In the genomic region with DNA sequence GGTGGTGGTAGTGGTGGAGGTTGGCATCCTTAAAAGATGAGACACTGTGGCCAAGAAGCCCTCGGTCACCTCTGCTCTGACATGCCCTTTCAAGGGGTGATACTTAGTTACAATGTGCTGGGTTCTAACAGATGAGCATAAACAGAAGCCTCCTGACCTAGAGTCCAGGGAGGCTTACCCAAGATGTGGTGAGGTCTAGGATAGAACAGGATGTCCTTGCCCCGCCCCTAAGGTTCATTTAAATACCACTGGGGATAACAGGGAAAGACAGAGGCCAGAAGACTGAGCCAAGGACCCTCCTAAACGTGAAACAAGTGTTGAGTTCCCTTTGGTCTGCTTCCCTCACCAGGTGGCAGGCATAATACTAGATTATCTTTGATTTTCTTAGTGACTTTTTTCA, we compare ENCODE assay signal across 16 mouse cellular contexts. TPM values are rescaled to one million over a fixed set of nuclear protein-coding genes. Genes with fewer than 3 reads are reported as not detected.
A peak's percentile ranks its signal among the peaks of the same experiment; 100 is the strongest.
DNase-seq lines count a peak whose midpoint lies in the region; ATAC-seq and TF ChIP-seq lines count a peak whose summit lies in the region.
"Had no signal": no experiment of that assay in that cellular context is flagged by ENCODE, and none has a peak within 500 bp of the region (broad histone marks: within the 10 kb centered on the region; RNA-seq: fewer than 3 reads in every experiment).

No protein-coding gene starts in this region.

- no peak overlapping the region for H3K9ac ChIP-seq in lung, embryonic 14.5 days
- H3K9ac ChIP-seq in embryonic facial prominence, embryonic 12.5 days = no peak overlapping the region
- H3K9ac ChIP-seq in intestine, embryonic 14.5 days (ENCODE audit: low read length) = no peak overlapping the region
- peak overlapping the region; percentile 97 for H3K9ac ChIP-seq in liver, embryonic 16.5 days (ENCODE audit: low read depth, low read length)

- no peaks in the 10 kb centered on the region for H3K27me3 ChIP-seq in lung, embryonic 14.5 days (ENCODE audit: insufficient read depth, low read length)
- H3K27me3 ChIP-seq in embryonic facial prominence, embryonic 12.5 days = no peaks in the 10 kb centered on the region
- no peaks in the 10 kb centered on the region for H3K27me3 ChIP-seq in intestine, embryonic 14.5 days (replicated peaks; ENCODE audit: control insufficient read depth, insufficient read depth, low read length)
- no peaks in the 10 kb centered on the region for H3K27me3 ChIP-seq in liver, embryonic 16.5 days (ENCODE audit: control insufficient read depth, insufficient read depth, low read depth, low read length)

- H3K27ac ChIP-seq in lung, embryonic 14.5 days (ENCODE audit: low read depth) = no peak overlapping the region
- H3K27ac ChIP-seq in embryonic facial prominence, embryonic 12.5 days = no peak overlapping the region
- no peak overlapping the region for H3K27ac ChIP-seq in intestine, embryonic 14.5 days (ENCODE audit: low read depth)
- peak overlapping the region; percentile 92 for H3K27ac ChIP-seq in liver, embryonic 16.5 days (ENCODE audit: low read length)

- no peak for DNase-seq in lung, embryonic 14.5 days
- no peak for DNase-seq in lung, adult 2 months
- no peak for DNase-seq in intestine, embryonic 14.5 days (ENCODE audit: low spot score)
- DNase-seq in yolk sac, embryonic 10.5 days (ENCODE audit: low spot score) = no peak
- DNase-seq in adrenal gland, postnatal 10 days = no peak
- DNase-seq in urinary bladder, postnatal 4 days (ENCODE audit: low spot score in 2 of 2) = no peak
- DNase-seq: adrenal gland, adult 2 months; cerebellum, adult 11 months; kidney, adult 18-20 months; layer of hippocampus, postnatal 36 days; thymus, postnatal 36 days had no signal

- peak overlapping the region; percentile 94 for H3K4me2 ChIP-seq in lung, embryonic 14.5 days
- H3K4me2 ChIP-seq in embryonic facial prominence, embryonic 12.5 days (replicated peaks) = peak overlapping the region; percentile 80; the same call in 1 of the 2 replicates
- H3K4me2 ChIP-seq in intestine, embryonic 14.5 days (ENCODE audit: low read length) = peak overlapping the region; percentile 94
- H3K4me2 ChIP-seq in liver, embryonic 16.5 days (ENCODE audit: low read depth, low read length) = peak overlapping the region; percentile 90

- H3K36me3 ChIP-seq in lung, embryonic 14.5 days (ENCODE audit: insufficient read depth) = peaks cover 19% of the 10 kb centered on the region
- peaks cover 15% of the 10 kb centered on the region for H3K36me3 ChIP-seq in embryonic facial prominence, embryonic 12.5 days
- H3K36me3 ChIP-seq in intestine, embryonic 14.5 days (ENCODE audit: control insufficient read depth, insufficient read depth, low read length) = 0 out of 2 replicates have a peak, but pooled peaks cover 19% of the 10 kb centered on the region
- no peaks in the 10 kb centered on the region; the same call in 1 of the 2 replicates for H3K36me3 ChIP-seq in liver, embryonic 16.5 days (ENCODE audit: control insufficient read depth, insufficient read depth)

- H3K9me3 ChIP-seq in lung, embryonic 14.5 days (ENCODE audit: low read depth, low read length) = no peaks in the 10 kb centered on the region
- no peaks in the 10 kb centered on the region for H3K9me3 ChIP-seq in embryonic facial prominence, embryonic 12.5 days
- no peaks in the 10 kb centered on the region for H3K9me3 ChIP-seq in intestine, embryonic 14.5 days (ENCODE audit: control insufficient read depth, low read length)
- no peaks in the 10 kb centered on the region for H3K9me3 ChIP-seq in liver, embryonic 16.5 days (replicated peaks; ENCODE audit: control insufficient read depth, low read length)

- no peak for TF ChIP-seq CTCF in lung, embryonic 14.5 days (IDR thresholded peaks at IDR 0.05; ENCODE audit: low read depth)
- TF ChIP-seq CTCF in lung, adult 2 months (IDR thresholded peaks at IDR 0.05; ENCODE audit: insufficient read depth, low read length) = no peak

- no peak for ATAC-seq in lung, embryonic 14.5 days (ENCODE audit: insufficient read depth)
- no peak for ATAC-seq in embryonic facial prominence, embryonic 12.5 days (ENCODE audit: insufficient number of reproducible peaks, insufficient read depth, low FRiP score, low TSS enrichment)
- no peak for ATAC-seq in intestine, embryonic 14.5 days (replicated peaks; ENCODE audit: low FRiP score, low TSS enrichment, low read depth)
- 0 out of 2 replicates have a peak, but pooled peaks have one; percentile 22 for ATAC-seq in liver, embryonic 16.5 days (ENCODE audit: low read depth)

- WGBS in lung, embryonic 14.5 days = 68% methylated on average over 3 of the region's 3 CpGs
- WGBS in lung, adult 2 months = 68% methylated on average over 3 of the region's 3 CpGs
- WGBS in embryonic facial prominence, embryonic 12.5 days = 63% methylated on average over 3 of the region's 3 CpGs
- WGBS in intestine, embryonic 14.5 days = 58% methylated on average over 3 of the region's 3 CpGs
- WGBS in liver, embryonic 16.5 days (ENCODE audit: insufficient replicate concordance) = 47% methylated on average over 3 of the region's 3 CpGs

- H3K4me1 ChIP-seq in lung, embryonic 14.5 days (ENCODE audit: insufficient read depth) = peaks cover 4% of the 10 kb centered on the region; the same call in 1 of the 2 replicates
- H3K4me1 ChIP-seq in lung, adult 2 months (ENCODE audit: control insufficient read depth, insufficient read depth, low read length) = peaks cover 11% of the 10 kb centered on the region
- peaks cover 20% of the 10 kb centered on the region for H3K4me1 ChIP-seq in embryonic facial prominence, embryonic 12.5 days
- peaks cover 7% of the 10 kb centered on the region; the same call in 1 of the 2 replicates for H3K4me1 ChIP-seq in intestine, embryonic 14.5 days (replicated peaks; ENCODE audit: control insufficient read depth, insufficient read depth, low read length)
- peaks cover 62% of the 10 kb centered on the region for H3K4me1 ChIP-seq in liver, embryonic 16.5 days (ENCODE audit: control insufficient read depth, low read depth, low read length)

- TF ChIP-seq POLR2A in lung, adult 2 months (IDR thresholded peaks at IDR 0.05; ENCODE audit: borderline replicate concordance, extremely low read depth, low read depth, low read length) = no peak

- 0 out of 2 replicates have a peak overlapping the region, but pooled peaks have one; percentile 93 for H3K4me3 ChIP-seq in lung, embryonic 14.5 days (ENCODE audit: low read depth, low read length)
- H3K4me3 ChIP-seq in lung, adult 2 months (replicated peaks; ENCODE audit: extremely low read depth, low read depth, low read length) = no peak overlapping the region
- H3K4me3 ChIP-seq in embryonic facial prominence, embryonic 12.5 days = no peak overlapping the region
- no peak overlapping the region for H3K4me3 ChIP-seq in intestine, embryonic 14.5 days (ENCODE audit: low read depth, low read length)
- H3K4me3 ChIP-seq in liver, embryonic 16.5 days (ENCODE audit: low read depth, low read length) = peak overlapping the region; percentile 94

RNA-seq across cellular contexts. Expression of a gene that starts 1.5 kb away (rescaled TPM):
- polyA plus RNA-seq in lung, embryonic 14.5 days (2014; fragmentation: Nextera tagmentation; extraction: Ambion mirVana) = 38.6 and 40.4 TPM in 2 replicates
- 59.4 and 59.9 TPM in 2 replicates for polyA plus RNA-seq in lung, adult 2 months (2012; rRNA removed)
- 26.3 TPM in 2 replicates for polyA plus RNA-seq in embryonic facial prominence, embryonic 12.5 days (2016; fragmentation: Nextera tagmentation; extraction: Ambion mirVana)
- 49.5 and 51.0 TPM in 2 replicates for polyA plus RNA-seq in intestine, embryonic 14.5 days (2014; fragmentation: Nextera tagmentation; extraction: Ambion mirVana)
- 20.5 and 23.3 TPM in 2 replicates for polyA plus RNA-seq in liver, embryonic 16.5 days (2015; fragmentation: Nextera tagmentation; extraction: Ambion mirVana)
- total RNA-seq in adrenal gland, postnatal 10 days (2021) = 10 to 100 TPM; 24.6 to 29.3 TPM

RNA-seq across cellular contexts. Expression of a gene that starts 31.1 kb away (rescaled TPM):
- polyA plus RNA-seq in lung, embryonic 14.5 days (2014; fragmentation: Nextera tagmentation; extraction: Ambion mirVana) = 0.37 TPM in 1 of 2 replicates, not detected in the other
- polyA plus RNA-seq in lung, adult 2 months (2012; rRNA removed) = 0.09 and 0.24 TPM in 2 replicates
- 0.35 TPM in 1 of 2 replicates, not detected in the other for polyA plus RNA-seq in embryonic facial prominence, embryonic 12.5 days (2016; fragmentation: Nextera tagmentation; extraction: Ambion mirVana)
- 0.15 TPM in 1 of 2 replicates, not detected in the other for polyA plus RNA-seq in intestine, embryonic 14.5 days (2014; fragmentation: Nextera tagmentation; extraction: Ambion mirVana)
- polyA plus RNA-seq in liver, embryonic 16.5 days (2015; fragmentation: Nextera tagmentation; extraction: Ambion mirVana) = 1.4 and 1.7 TPM in 2 replicates
- under 1 TPM in 1 of 2 experiments, not detected in 1; 0.27 TPM for total RNA-seq in adrenal gland, postnatal 10 days (2021)
- total RNA-seq: gastrocnemius, postnatal 4 days; layer of hippocampus, postnatal 36 days had no signal
- polyA plus RNA-seq: adrenal gland, adult 2 months; neural tube, embryonic 14.5 days; small intestine, adult 2 months had no signal

RNA-seq across cellular contexts. Expression of a gene that starts 49.9 kb away (rescaled TPM):
- 141 and 150 TPM in 2 replicates for polyA plus RNA-seq in lung, embryonic 14.5 days (2014; fragmentation: Nextera tagmentation; extraction: Ambion mirVana)
- polyA plus RNA-seq in lung, adult 2 months (2012; rRNA removed) = 131 and 150 TPM in 2 replicates
- polyA plus RNA-seq in embryonic facial prominence, embryonic 12.5 days (2016; fragmentation: Nextera tagmentation; extraction: Ambion mirVana) = 44.4 and 47.7 TPM in 2 replicates
- polyA plus RNA-seq in intestine, embryonic 14.5 days (2014; fragmentation: Nextera tagmentation; extraction: Ambion mirVana) = 178 and 179 TPM in 2 replicates
- polyA plus RNA-seq in liver, embryonic 16.5 days (2015; fragmentation: Nextera tagmentation; extraction: Ambion mirVana) = 9.6 and 11.9 TPM in 2 replicates
- 10 to 100 TPM; 28.6 to 32.5 TPM for total RNA-seq in adrenal gland, postnatal 10 days (2021)

RNA-seq across cellular contexts. Expression of a gene that starts 58.7 kb away (rescaled TPM):
- polyA plus RNA-seq in lung, embryonic 14.5 days (2014; fragmentation: Nextera tagmentation; extraction: Ambion mirVana) = 8.2 and 10.5 TPM in 2 replicates
- polyA plus RNA-seq in lung, adult 2 months (2012; rRNA removed) = 2.4 and 3.1 TPM in 2 replicates
- polyA plus RNA-seq in embryonic facial prominence, embryonic 12.5 days (2016; fragmentation: Nextera tagmentation; extraction: Ambion mirVana) = 9.9 and 10.3 TPM in 2 replicates
- 6.5 and 7.6 TPM in 2 replicates for polyA plus RNA-seq in intestine, embryonic 14.5 days (2014; fragmentation: Nextera tagmentation; extraction: Ambion mirVana)
- polyA plus RNA-seq in liver, embryonic 16.5 days (2015; fragmentation: Nextera tagmentation; extraction: Ambion mirVana) = 2.4 and 2.6 TPM in 2 replicates
- total RNA-seq in adrenal gland, postnatal 10 days (2021) = 1 to 10 TPM; 6.5 to 6.6 TPM

RNA-seq across cellular contexts. Expression of a gene that starts 59.4 kb away (rescaled TPM):
- 19.2 and 22.0 TPM in 2 replicates for polyA plus RNA-seq in lung, embryonic 14.5 days (2014; fragmentation: Nextera tagmentation; extraction: Ambion mirVana)
- 41.3 and 45.2 TPM in 2 replicates for polyA plus RNA-seq in lung, adult 2 months (2012; rRNA removed)
- polyA plus RNA-seq in embryonic facial prominence, embryonic 12.5 days (2016; fragmentation: Nextera tagmentation; extraction: Ambion mirVana) = 18.6 and 18.8 TPM in 2 replicates
- polyA plus RNA-seq in intestine, embryonic 14.5 days (2014; fragmentation: Nextera tagmentation; extraction: Ambion mirVana) = 13.4 and 13.8 TPM in 2 replicates
- 5.7 and 6.5 TPM in 2 replicates for polyA plus RNA-seq in liver, embryonic 16.5 days (2015; fragmentation: Nextera tagmentation; extraction: Ambion mirVana)
- total RNA-seq in adrenal gland, postnatal 10 days (2021) = 10 to 100 TPM; 17.0 to 18.8 TPM

Comparison
In these comparisons a context has a peak if more than half of its experiments do, and no peak if none do; other contexts are left out.
1. H3K4me3 ChIP-seq: peak in lung, embryonic 14.5 days (single experiment) and liver, embryonic 16.5 days (single experiment); none in lung, adult 2 months (single experiment), embryonic facial prominence, embryonic 12.5 days (single experiment) and intestine, embryonic 14.5 days (single experiment).
2. Peak in every context shown above with its lines, with median percentiles within 50 percentile points of each other: H3K4me2 ChIP-seq.